Mouse (Mus musculus) MEL (cell line): ENCODE measurements around the gene Txndc17. TPM values are rescaled to one million over a fixed set of nuclear protein-coding genes. Genes with fewer than 3 reads are reported as not detected.

ENCODE experiments used
- DNase-seq: peaks from one replicate; pipeline ENCODE4 v3.0.0; 2011; ENCODE audit warnings: low read depth, low spot score
- H3K27ac ChIP-seq: 2 replicates; pipeline ENCODE4 v1.5.1; 2012; ENCODE audit warnings: low read depth, mild to moderate bottlenecking, control low read depth, low read length, moderate library complexity; ENCODE audit not compliant: control insufficient read depth
- H3K27me3 ChIP-seq, 2 experiments: fragments of 150-350 bp in 1 of 2; sonication (generic) in 1 of 2; 2 replicates each; pipeline ENCODE4 v1.6.1; 2012; ENCODE audit warnings: low read length in 2 of 2, mild to moderate bottlenecking in 2 of 2, improper control_type of control experiment in 1 of 2, moderate library complexity in 1 of 2; ENCODE audit not compliant: insufficient read depth in 2 of 2, control insufficient read depth in 1 of 2
- H3K36me3 ChIP-seq, 2 experiments: 2 replicates each; pipeline ENCODE4 v1.6.1; 2012 to 2014; ENCODE audit warnings: low read length in 2 of 2, improper control_type of control experiment in 1 of 2, inconsistent platforms in 1 of 2, mild to moderate bottlenecking in 1 of 2; ENCODE audit not compliant: insufficient read depth in 2 of 2, control insufficient read depth in 1 of 2
- H3K4me1 ChIP-seq, 2 experiments: fragments of 150-350 bp in 1 of 2; sonication (generic) in 1 of 2; 2 replicates each; pipeline ENCODE4 v1.6.1; 2012; ENCODE audit warnings: low read length in 2 of 2, improper control_type of control experiment in 1 of 2, mild to moderate bottlenecking in 1 of 2; ENCODE audit not compliant: insufficient read depth in 2 of 2, control insufficient read depth in 1 of 2
- H3K4me3 ChIP-seq, 2 experiments: fragments of 150-350 bp in 1 of 2; sonication (generic) in 1 of 2; 2 replicates each; pipeline ENCODE4 v1.5.1; 2012; ENCODE audit warnings: low read depth in 2 of 2, low read length in 2 of 2, mild to moderate bottlenecking in 2 of 2, moderate library complexity in 2 of 2, control low read depth in 1 of 2, improper control_type of control experiment in 1 of 2; ENCODE audit not compliant: control insufficient read depth in 1 of 2, insufficient read depth in 1 of 2
- H3K79me2 ChIP-seq: 2 replicates; pipeline ENCODE4 v1.6.1; 2012; ENCODE audit warnings: mild to moderate bottlenecking, low read length, moderate library complexity; ENCODE audit not compliant: control insufficient read depth, poor library complexity, insufficient read depth
- H3K9ac ChIP-seq: 2 replicates; pipeline ENCODE4 v1.6.1; 2012; ENCODE audit warnings: low read depth, mild to moderate bottlenecking, control low read depth, low read length, moderate library complexity; ENCODE audit not compliant: control insufficient read depth, poor library complexity, severe bottlenecking
- H3K9me3 ChIP-seq: fragments of 150-350 bp; sonication (generic); replicated peaks from 2 replicates; pipeline ENCODE4 v1.6.1; 2012; ENCODE audit warnings: mild to moderate bottlenecking, low read length, improper control_type of control experiment, moderate library complexity; ENCODE audit not compliant: insufficient read depth
- BHLHE40 ChIP-seq: IDR thresholded peaks from 2 replicates; pipeline ENCODE4 v1.6.1; 2012; ENCODE audit warnings: low read depth, mild to moderate bottlenecking, inconsistent platforms, low read length, improper control_type of control experiment, borderline replicate concordance
- CTCF ChIP-seq, 3 experiments: IDR thresholded peaks in 2 of 3; conservative IDR thresholded peaks in 1 of 3; 2 replicates each; pipeline ENCODE4 v1.5.1; 2011 to 2012; ENCODE audit warnings: low read length in 3 of 3, low read depth in 2 of 3, mild to moderate bottlenecking in 2 of 3, improper control_type of control experiment in 1 of 3, inconsistent platforms in 1 of 3, mixed read lengths in 1 of 3, moderate library complexity in 1 of 3; ENCODE audit not compliant: control insufficient read depth in 1 of 3, insufficient read depth in 1 of 3, poor library complexity in 1 of 3, severe bottlenecking in 1 of 3
- GABPA ChIP-seq: IDR thresholded peaks from 2 replicates; pipeline ENCODE4 v1.6.1; 2012; ENCODE audit warnings: low read depth, mild to moderate bottlenecking, inconsistent platforms, low read length, improper control_type of control experiment, moderate library complexity
- JUND ChIP-seq: IDR thresholded peaks from 2 replicates; pipeline ENCODE4 v1.6.1; 2011; ENCODE audit warnings: low read depth, mild to moderate bottlenecking, improper control_type of control experiment, low read length
- MAX ChIP-seq: IDR thresholded peaks from 2 replicates; pipeline ENCODE4 v1.6.1; 2011; ENCODE audit warnings: low read length, improper control_type of control experiment
- MAZ ChIP-seq: IDR thresholded peaks from 2 replicates; pipeline ENCODE4 v1.6.1; 2012; ENCODE audit warnings: low read depth, mild to moderate bottlenecking, inconsistent platforms, low read length, improper control_type of control experiment
- MXI1 ChIP-seq: IDR thresholded peaks from 2 replicates; pipeline ENCODE4 v1.6.1; 2011; ENCODE audit warnings: mild to moderate bottlenecking, low read depth, low read length, improper control_type of control experiment
- MYC ChIP-seq: IDR thresholded peaks from 2 replicates; pipeline ENCODE4 v1.6.1; 2011; ENCODE audit warnings: low read depth, mild to moderate bottlenecking, low read length, improper control_type of control experiment, moderate library complexity
- NELFE ChIP-seq: IDR thresholded peaks from 2 replicates; pipeline ENCODE4 v1.6.1; 2011; ENCODE audit warnings: low read depth, low read length, improper control_type of control experiment
- NRF1 ChIP-seq: IDR thresholded peaks from 2 replicates; pipeline ENCODE4 v1.6.1; 2014; ENCODE audit warnings: low read depth, mild to moderate bottlenecking, inconsistent platforms, low read length, improper control_type of control experiment, moderate library complexity; ENCODE audit not compliant: poor library complexity, insufficient read depth, severe bottlenecking
- TAL1 ChIP-seq: IDR thresholded peaks from 2 replicates; pipeline ENCODE4 v1.6.1; 2012; ENCODE audit warnings: mild to moderate bottlenecking, inconsistent platforms, low read length, moderate library complexity, mixed read lengths
- TBP ChIP-seq: IDR thresholded peaks from 2 replicates; pipeline ENCODE4 v1.8.0; 2011; ENCODE audit warnings: low read depth, low read length, improper control_type of control experiment
- UBTF ChIP-seq: IDR thresholded peaks from 2 replicates; pipeline ENCODE4 v1.6.1; 2012; ENCODE audit warnings: low read depth, mild to moderate bottlenecking, inconsistent platforms, low read length, improper control_type of control experiment, moderate library complexity, borderline replicate concordance; ENCODE audit not compliant: insufficient read depth
- ZC3H11A ChIP-seq: IDR thresholded peaks from 2 replicates; pipeline ENCODE4 v1.6.1; 2012; ENCODE audit warnings: low read depth, mild to moderate bottlenecking, inconsistent platforms, low read length, improper control_type of control experiment
- ZKSCAN1 ChIP-seq: IDR thresholded peaks from 2 replicates; pipeline ENCODE4 v1.6.1; 2012; ENCODE audit warnings: low read depth, mild to moderate bottlenecking, inconsistent platforms, low read length, improper control_type of control experiment, moderate library complexity
- ZMIZ1 ChIP-seq: IDR thresholded peaks from 2 replicates; pipeline ENCODE4 v1.6.1; 2012; ENCODE audit warnings: low read depth, mild to moderate bottlenecking, inconsistent platforms, low read length, improper control_type of control experiment, moderate library complexity
- polyA plus RNA-seq, 2 experiments: library from polyadenylated mRNA; stranded (reverse) in 1 of 2; unstranded in 1 of 2; fragments of >175 nt in 1 of 2; fragments of >200 nt in 1 of 2; gene quantifications; 2 replicates each; pipeline versions ENCODE4 v1.2.1 to v1.2.4; 2012; ENCODE audit warnings: low replicate concordance in 2 of 2, low read depth in 1 of 2; ENCODE audit not compliant: insufficient read length in 2 of 2, insufficient read depth in 1 of 2, missing spikeins in 1 of 2
- total RNA-seq: library from RNA; depleted of rRNA; stranded (reverse); fragments of 300-350 nt; gene quantifications from 2 replicates; pipeline ENCODE4 v1.2.3, GENCODE M21; 2012

Gene Txndc17
- total and polyA plus RNA-seq, 3 experiments = 194 to 196 TPM; not detected in 1

- H3K9ac ChIP-seq = no peak overlapping the region
- H3K4me3 ChIP-seq = no peak overlapping the region
- no peaks in the 10 kb centered on the region for H3K4me1 ChIP-seq
- no peaks in the 10 kb centered on the region for H3K27me3 ChIP-seq
- H3K9me3 ChIP-seq = no peaks in the 10 kb centered on the region
- no peak overlapping the region for H3K27ac ChIP-seq
- 0 out of 2 replicates have a peak, but pooled peaks cover 1% of the 10 kb centered on the region for H3K79me2 ChIP-seq
- TF ChIP-seq MAX = no peak
- no peak for TF ChIP-seq CTCF (IDR thresholded peaks at IDR 0.05 in 2 of 3, conservative IDR thresholded peaks at IDR 0.05 in 1 of 3; ENCODE audit: control insufficient read depth in 1 of 3, insufficient read depth in 1 of 3, low read depth in 2 of 3, low read length in 3 of 3, poor library complexity in 1 of 3, severe bottlenecking in 1 of 3)
- no peak for TF ChIP-seq TAL1
- no peak for TF ChIP-seq GABPA
- no peak for TF ChIP-seq JUND
- TF ChIP-seq TBP = no peak
- no peak for TF ChIP-seq ZC3H11A
- TF ChIP-seq ZKSCAN1 = no peak
- TF ChIP-seq, all 39 proteins: peak for 0
- DNase-seq = no peak
- H3K36me3 ChIP-seq = peaks cover 0 to 20% of the 10 kb centered on the region in 2 experiments; a peak in 2 of 4 replicates
Observed at GRCm38 (mm10) chr11:72180556-72180955, 26.8 kb upstream of the Txndc17 start.

GRCm38 (mm10) chr11:72181136-72181535, 26.2 kb upstream of the Txndc17 start:
- TF ChIP-seq TAL1 (no peak), UBTF (no peak), BHLHE40 (no peak), MXI1 (no peak), MAZ (no peak), NRF1 (no peak), MYC (no peak), ZKSCAN1 (no peak), MAX (no peak)
- H3K36me3 ChIP-seq = peaks cover 0 to 19% of the 10 kb centered on the region in 2 experiments; a peak in 2 of 4 replicates
- 0 out of 2 replicates have a peak, but pooled peaks cover 1% of the 10 kb centered on the region for H3K79me2 ChIP-seq
- H3K9ac ChIP-seq = no peak overlapping the region
- H3K27me3 ChIP-seq = no peaks in the 10 kb centered on the region
- no peak overlapping the region for H3K27ac ChIP-seq
- no peaks in the 10 kb centered on the region for H3K9me3 ChIP-seq
- DNase-seq = no peak
- no peaks in the 10 kb centered on the region for H3K4me1 ChIP-seq
- no peak overlapping the region for H3K4me3 ChIP-seq

GRCm38 (mm10) chr11:72184252-72184651, 23.1 kb upstream of the Txndc17 start:
- TF ChIP-seq ZKSCAN1 (no peak), ZMIZ1 (no peak), NELFE (no peak)
- peaks cover 0 to 23% of the 10 kb centered on the region in 2 experiments; a peak in 2 of 4 replicates for H3K36me3 ChIP-seq
- no peak overlapping the region for H3K9ac ChIP-seq
- H3K27ac ChIP-seq = no peak overlapping the region
- H3K4me3 ChIP-seq = no peak overlapping the region
- no peaks in the 10 kb centered on the region for H3K9me3 ChIP-seq
- no peaks in the 10 kb centered on the region for H3K27me3 ChIP-seq
- DNase-seq = no peak
- H3K4me1 ChIP-seq = no peaks in the 10 kb centered on the region
- 0 out of 2 replicates have a peak, but pooled peaks cover 1% of the 10 kb centered on the region for H3K79me2 ChIP-seq
